Mouse (Mus musculus): ENCODE results near the gene Gba. TPM values are rescaled to one million over a fixed set of nuclear protein-coding genes. Genes with fewer than 3 reads are reported as not detected.

Gba gene
- polyA plus RNA-seq (2015; fragmentation: Illumina TruSeq; extraction: RNeasy Lipid Tissue Mini Kit (QIAGEN cat#74804); ENCODE audit: low read depth, low replicate concordance) = 53.9 TPM

GRCm38 (mm10) chr3:89202253-89203141 is at the start of gene Gba:
Gba (plus strand) TSS chr3:89202928.

GRCm38 (mm10) chr3:89159616-89160344 is 42.9 kb upstream of the Gba start, which contains the start of gene Hcn3:
Hcn3 (minus strand) TSS chr3:89160196.

GRCm38 (mm10) chr3:89164506-89165267 is 38.0 kb upstream of the Gba start, which contains the start of gene Clk2:
Clk2 (plus strand) TSS chr3:89164795.

GRCm38 (mm10) chr3:89177242-89178106 is 25.3 kb upstream of the Gba start, which contains the start of gene Scamp3:
Scamp3 (plus strand) TSS chr3:89177473.

GRCm38 (mm10) chr3:89183058-89183958 is 19.4 kb upstream of the Gba start, which contains the start of gene Fam189b:
Fam189b (plus strand) TSS chr3:89183143.

GRCm38 (mm10) chr3:89214681-89215411 is 12.1 kb downstream of the Gba start, which contains the start of gene Thbs3:
Thbs3 (plus strand) TSS chr3:89215180.

GRCm38 (mm10) chr3:89226900-89227299 is 24.2 kb downstream of the Gba start, which contains the start of gene Mtx1:
Mtx1 (minus strand) TSS chr3:89227088.

GRCm38 (mm10) chr3:89228836-89229235 is 26.1 kb downstream of the Gba start, which contains the start of gene Muc1:
Muc1 (plus strand) TSS chr3:89229057.

GRCm38 (mm10) chr3:89245688-89246171 is 43.0 kb downstream of the Gba start, which contains the start of gene Krtcap2:
Krtcap2 (plus strand) TSS chr3:89245966.

GRCm38 (mm10) chr3:89246261-89247100 is 43.8 kb downstream of the Gba start, which contains the start of gene Trim46:
Trim46 (minus strand) TSS chr3:89246309.

Other genes starting within 250 kb of the Gba start
- 130 TPM for gene Rusc1, start 109.6 kb upstream of the Gba start, polyA plus RNA-seq (2015; fragmentation: Illumina TruSeq; extraction: RNeasy Lipid Tissue Mini Kit (QIAGEN cat#74804); ENCODE audit: low read depth, low replicate concordance)
- gene Gm43738, start 101.8 kb upstream of the Gba start, polyA plus RNA-seq (2015; fragmentation: Illumina TruSeq; extraction: RNeasy Lipid Tissue Mini Kit (QIAGEN cat#74804); ENCODE audit: low read depth, low replicate concordance) = not detected
- 98.7 TPM for gene Fdps, start 101.0 kb upstream of the Gba start, polyA plus RNA-seq (2015; fragmentation: Illumina TruSeq; extraction: RNeasy Lipid Tissue Mini Kit (QIAGEN cat#74804); ENCODE audit: low read depth, low replicate concordance)
- gene Pklr, start 66.8 kb upstream of the Gba start, polyA plus RNA-seq (2015; fragmentation: Illumina TruSeq; extraction: RNeasy Lipid Tissue Mini Kit (QIAGEN cat#74804); ENCODE audit: low read depth, low replicate concordance) = not detected
- gene Hcn3, start 42.7 kb upstream of the Gba start, polyA plus RNA-seq (2015; fragmentation: Illumina TruSeq; extraction: RNeasy Lipid Tissue Mini Kit (QIAGEN cat#74804); ENCODE audit: low read depth, low replicate concordance) = 8.9 TPM
- 35.8 TPM for gene Clk2, start 38.1 kb upstream of the Gba start, polyA plus RNA-seq (2015; fragmentation: Illumina TruSeq; extraction: RNeasy Lipid Tissue Mini Kit (QIAGEN cat#74804); ENCODE audit: low read depth, low replicate concordance)
- 70.0 TPM for gene Scamp3, start 25.5 kb upstream of the Gba start, polyA plus RNA-seq (2015; fragmentation: Illumina TruSeq; extraction: RNeasy Lipid Tissue Mini Kit (QIAGEN cat#74804); ENCODE audit: low read depth, low replicate concordance)
- gene Fam189b, start 19.8 kb upstream of the Gba start, polyA plus RNA-seq (2015; fragmentation: Illumina TruSeq; extraction: RNeasy Lipid Tissue Mini Kit (QIAGEN cat#74804); ENCODE audit: low read depth, low replicate concordance) = 38.8 TPM
- 26.1 TPM for gene Thbs3, start 12.3 kb downstream of the Gba start, polyA plus RNA-seq (2015; fragmentation: Illumina TruSeq; extraction: RNeasy Lipid Tissue Mini Kit (QIAGEN cat#74804); ENCODE audit: low read depth, low replicate concordance)
- gene Mtx1, start 24.2 kb downstream of the Gba start, polyA plus RNA-seq (2015; fragmentation: Illumina TruSeq; extraction: RNeasy Lipid Tissue Mini Kit (QIAGEN cat#74804); ENCODE audit: low read depth, low replicate concordance) = 99.5 TPM
- 0.33 TPM for gene Muc1, start 26.1 kb downstream of the Gba start, polyA plus RNA-seq (2015; fragmentation: Illumina TruSeq; extraction: RNeasy Lipid Tissue Mini Kit (QIAGEN cat#74804); ENCODE audit: low read depth, low replicate concordance)
- gene Krtcap2, start 43.0 kb downstream of the Gba start, polyA plus RNA-seq (2015; fragmentation: Illumina TruSeq; extraction: RNeasy Lipid Tissue Mini Kit (QIAGEN cat#74804); ENCODE audit: low read depth, low replicate concordance) = 68.5 TPM
- gene Trim46, start 43.4 kb downstream of the Gba start, polyA plus RNA-seq (2015; fragmentation: Illumina TruSeq; extraction: RNeasy Lipid Tissue Mini Kit (QIAGEN cat#74804); ENCODE audit: low read depth, low replicate concordance) = 53.6 TPM
- gene Dpm3, start 56.4 kb downstream of the Gba start, polyA plus RNA-seq (2015; fragmentation: Illumina TruSeq; extraction: RNeasy Lipid Tissue Mini Kit (QIAGEN cat#74804); ENCODE audit: low read depth, low replicate concordance) = 107 TPM
- gene Slc50a1, start 67.6 kb downstream of the Gba start, polyA plus RNA-seq (2015; fragmentation: Illumina TruSeq; extraction: RNeasy Lipid Tissue Mini Kit (QIAGEN cat#74804); ENCODE audit: low read depth, low replicate concordance) = 61.6 TPM
- 9.0 TPM for gene Efna1, start 78.2 kb downstream of the Gba start, polyA plus RNA-seq (2015; fragmentation: Illumina TruSeq; extraction: RNeasy Lipid Tissue Mini Kit (QIAGEN cat#74804); ENCODE audit: low read depth, low replicate concordance)
- 43.7 TPM for gene Efna3, start 120.0 kb downstream of the Gba start, polyA plus RNA-seq (2015; fragmentation: Illumina TruSeq; extraction: RNeasy Lipid Tissue Mini Kit (QIAGEN cat#74804); ENCODE audit: low read depth, low replicate concordance)
- not detected for gene Efna4, start 135.1 kb downstream of the Gba start, polyA plus RNA-seq (2015; fragmentation: Illumina TruSeq; extraction: RNeasy Lipid Tissue Mini Kit (QIAGEN cat#74804); ENCODE audit: low read depth, low replicate concordance)
- 137 TPM for gene Adam15, start 147.1 kb downstream of the Gba start, polyA plus RNA-seq (2015; fragmentation: Illumina TruSeq; extraction: RNeasy Lipid Tissue Mini Kit (QIAGEN cat#74804); ENCODE audit: low read depth, low replicate concordance)
- 0.19 TPM for gene Dcst2, start 159.0 kb downstream of the Gba start, polyA plus RNA-seq (2015; fragmentation: Illumina TruSeq; extraction: RNeasy Lipid Tissue Mini Kit (QIAGEN cat#74804); ENCODE audit: low read depth, low replicate concordance)
- not detected for gene Dcst1, start 162.3 kb downstream of the Gba start, polyA plus RNA-seq (2015; fragmentation: Illumina TruSeq; extraction: RNeasy Lipid Tissue Mini Kit (QIAGEN cat#74804); ENCODE audit: low read depth, low replicate concordance)
- 17.3 TPM for gene Zbtb7b, start 191.8 kb downstream of the Gba start, polyA plus RNA-seq (2015; fragmentation: Illumina TruSeq; extraction: RNeasy Lipid Tissue Mini Kit (QIAGEN cat#74804); ENCODE audit: low read depth, low replicate concordance)
- gene Lenep, start 199.9 kb downstream of the Gba start, polyA plus RNA-seq (2015; fragmentation: Illumina TruSeq; extraction: RNeasy Lipid Tissue Mini Kit (QIAGEN cat#74804); ENCODE audit: low read depth, low replicate concordance) = 5.2 TPM
- 29.1 TPM for gene Flad1, start 208.9 kb downstream of the Gba start, polyA plus RNA-seq (2015; fragmentation: Illumina TruSeq; extraction: RNeasy Lipid Tissue Mini Kit (QIAGEN cat#74804); ENCODE audit: low read depth, low replicate concordance)
- 4.6 TPM for gene Cks1b, start 215.5 kb downstream of the Gba start, polyA plus RNA-seq (2015; fragmentation: Illumina TruSeq; extraction: RNeasy Lipid Tissue Mini Kit (QIAGEN cat#74804); ENCODE audit: low read depth, low replicate concordance)
- gene Shc1, start 215.5 kb downstream of the Gba start, polyA plus RNA-seq (2015; fragmentation: Illumina TruSeq; extraction: RNeasy Lipid Tissue Mini Kit (QIAGEN cat#74804); ENCODE audit: low read depth, low replicate concordance) = 11.6 TPM
- gene Pygo2, start 227.3 kb downstream of the Gba start, polyA plus RNA-seq (2015; fragmentation: Illumina TruSeq; extraction: RNeasy Lipid Tissue Mini Kit (QIAGEN cat#74804); ENCODE audit: low read depth, low replicate concordance) = 35.5 TPM
- 34.8 TPM for gene Pbxip1, start 233.8 kb downstream of the Gba start, polyA plus RNA-seq (2015; fragmentation: Illumina TruSeq; extraction: RNeasy Lipid Tissue Mini Kit (QIAGEN cat#74804); ENCODE audit: low read depth, low replicate concordance)